Mouse (Mus musculus): ENCODE data around the gene Pik3r5.

The Pik3r5 gene

GRCm38 (mm10) chr11:68404185-68404584 lies 27.7 kb upstream of the Pik3r5 start:
- no peak for DNase-seq

GRCm38 (mm10) chr11:68405576-68405975 lies 26.3 kb upstream of the Pik3r5 start:
- no peak for DNase-seq

GRCm38 (mm10) chr11:68407266-68407926 lies 24.5 kb upstream of the Pik3r5 start:
- no peak for DNase-seq

- peak; percentile 85 for DNase-seq
Measured at GRCm38 (mm10) chr11:68408127-68408526, 23.8 kb upstream of the Pik3r5 start.

GRCm38 (mm10) chr11:68417001-68417400 lies 14.9 kb upstream of the Pik3r5 start:
- DNase-seq = no peak

- DNase-seq = no peak
Measured at GRCm38 (mm10) chr11:68417831-68418230, 14.1 kb upstream of the Pik3r5 start.

GRCm38 (mm10) chr11:68425492-68426315 lies 6.2 kb upstream of the Pik3r5 start:
- no peak for DNase-seq

GRCm38 (mm10) chr11:68427083-68427570 lies 4.8 kb upstream of the Pik3r5 start:
- DNase-seq = no peak

GRCm38 (mm10) chr11:68430662-68431061 lies 1.3 kb upstream of the Pik3r5 start:
- no peak for DNase-seq

GRCm38 (mm10) chr11:68432361-68433021 lies 570 bp downstream of the Pik3r5 start:
- no peak for DNase-seq

GRCm38 (mm10) chr11:68433534-68433933 lies 1.6 kb downstream of the Pik3r5 start:
- DNase-seq = no peak

- DNase-seq = no peak
Measured at GRCm38 (mm10) chr11:68434697-68435096, 2.8 kb downstream of the Pik3r5 start.

- DNase-seq = no peak
Measured at GRCm38 (mm10) chr11:68435601-68436000, 3.7 kb downstream of the Pik3r5 start.

GRCm38 (mm10) chr11:68436376-68436775 lies 4.5 kb downstream of the Pik3r5 start:
- DNase-seq = no peak

- no peak for DNase-seq
Measured at GRCm38 (mm10) chr11:68440100-68440499, 8.2 kb downstream of the Pik3r5 start.

GRCm38 (mm10) chr11:68440965-68441364 lies 9.0 kb downstream of the Pik3r5 start:
- DNase-seq = no peak

GRCm38 (mm10) chr11:68442346-68442745 lies 10.4 kb downstream of the Pik3r5 start:
- DNase-seq = no peak

- no peak for DNase-seq
Measured at GRCm38 (mm10) chr11:68442983-68443638, 11.2 kb downstream of the Pik3r5 start.

- no peak for DNase-seq
Measured at GRCm38 (mm10) chr11:68445901-68446300, 14.0 kb downstream of the Pik3r5 start.

GRCm38 (mm10) chr11:68446547-68446946 lies 14.6 kb downstream of the Pik3r5 start:
- DNase-seq = no peak

- no peak for DNase-seq
Measured at GRCm38 (mm10) chr11:68447242-68447641, 15.3 kb downstream of the Pik3r5 start.

GRCm38 (mm10) chr11:68448356-68448755 lies 16.4 kb downstream of the Pik3r5 start:
- no peak for DNase-seq

GRCm38 (mm10) chr11:68451282-68451735 lies 19.4 kb downstream of the Pik3r5 start:
- DNase-seq = no peak

All from kidney, adult 9 months (tissue).